Mouse (Mus musculus) gastrocnemius, postnatal 25 days (tissue): ENCODE measurements around the gene Lnpep. TPM values are rescaled to one million over a fixed set of nuclear protein-coding genes. Genes with fewer than 3 reads are reported as not detected.

Source experiments
- DNase-seq: peaks from one replicate; pipeline ENCODE4 v3.0.0; 2022
- total RNA-seq, 2 experiments: library from RNA; stranded (reverse); gene quantifications; 1 replicate in 1 of 2; 2 replicates in 1 of 2; pipeline ENCODE4 v1.2.3; 2021

The Lnpep gene
- total RNA-seq, 2 experiments from 2014 or later = 68.2 to 68.4 TPM

DNA sequence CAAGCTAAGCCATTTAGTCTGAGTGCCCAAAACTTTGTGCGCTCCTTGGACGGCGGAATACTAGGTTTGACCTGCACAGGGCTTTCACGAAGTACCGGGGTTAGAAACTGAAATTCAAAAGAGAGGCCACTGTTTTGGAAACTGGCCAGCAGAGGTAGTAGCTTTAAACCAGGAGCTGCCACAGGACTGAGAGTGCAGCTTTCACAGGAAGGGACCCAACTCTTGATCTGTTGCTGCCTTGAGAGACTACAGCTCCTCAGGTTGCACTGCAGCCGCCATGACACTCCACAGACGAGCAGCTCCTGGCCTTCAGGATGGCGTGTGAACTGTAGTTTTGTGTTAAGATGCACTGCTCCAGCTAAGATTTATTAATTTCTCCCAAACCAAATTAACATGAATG, 132.7 kb downstream of the Lnpep start:
- no peak for DNase-seq

DNA sequence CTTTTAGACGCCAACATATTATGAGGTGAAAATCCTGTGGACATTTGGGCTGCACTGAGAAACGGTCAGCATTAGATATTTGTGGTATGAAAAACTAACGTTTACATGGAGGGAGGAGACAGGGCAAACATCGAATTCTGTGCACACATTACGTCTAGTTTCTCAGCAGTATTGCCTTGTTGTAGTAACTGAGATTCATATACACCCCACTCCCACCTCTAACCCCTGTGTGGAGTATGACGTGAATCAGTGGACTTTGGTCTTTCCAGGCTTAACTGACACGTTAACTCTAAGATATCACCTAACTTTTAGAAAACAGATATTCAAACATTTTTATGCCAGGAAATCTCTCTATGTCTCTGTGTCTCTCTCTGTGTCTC, 133.2 kb downstream of the Lnpep start:
- DNase-seq = no peak

DNA sequence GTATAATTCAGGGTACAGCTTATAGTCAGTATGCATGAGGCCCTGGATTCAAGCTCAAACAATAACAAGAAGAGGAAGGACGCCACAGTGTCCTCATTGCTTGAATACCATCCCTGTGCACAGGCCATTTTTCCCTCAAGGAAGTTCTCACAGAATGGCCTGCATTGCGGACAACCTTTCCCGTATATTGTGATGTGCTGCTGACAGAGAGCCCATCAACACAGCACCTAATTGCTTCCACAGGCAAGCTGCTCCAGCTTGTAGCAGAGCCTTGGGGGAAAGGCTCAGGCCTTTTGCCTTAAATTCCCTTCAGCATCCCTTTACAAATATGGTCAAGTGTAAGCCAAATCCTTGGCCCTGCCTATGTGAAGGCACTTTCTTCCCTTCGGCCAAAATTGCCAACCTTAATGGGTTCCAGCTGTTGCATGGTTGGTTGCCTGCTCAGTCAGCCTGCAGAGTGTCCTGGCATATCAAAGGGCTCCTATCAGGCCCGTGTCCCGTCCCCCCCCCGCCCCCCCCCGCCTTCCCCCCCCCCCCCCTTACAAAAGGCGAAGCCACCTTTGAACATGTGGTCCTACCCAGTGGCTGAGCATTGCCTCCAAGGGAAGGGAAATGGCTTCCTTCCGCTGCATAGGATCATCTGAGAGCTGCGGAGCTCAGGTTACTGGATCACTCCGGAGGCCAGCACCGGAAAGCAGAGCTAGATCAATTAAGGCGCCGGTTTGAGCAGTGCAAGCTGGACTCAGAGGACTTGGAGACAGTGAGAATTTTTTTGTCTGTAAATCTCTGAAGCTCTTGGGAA, 133.8 kb downstream of the Lnpep start:
- no peak for DNase-seq

DNA sequence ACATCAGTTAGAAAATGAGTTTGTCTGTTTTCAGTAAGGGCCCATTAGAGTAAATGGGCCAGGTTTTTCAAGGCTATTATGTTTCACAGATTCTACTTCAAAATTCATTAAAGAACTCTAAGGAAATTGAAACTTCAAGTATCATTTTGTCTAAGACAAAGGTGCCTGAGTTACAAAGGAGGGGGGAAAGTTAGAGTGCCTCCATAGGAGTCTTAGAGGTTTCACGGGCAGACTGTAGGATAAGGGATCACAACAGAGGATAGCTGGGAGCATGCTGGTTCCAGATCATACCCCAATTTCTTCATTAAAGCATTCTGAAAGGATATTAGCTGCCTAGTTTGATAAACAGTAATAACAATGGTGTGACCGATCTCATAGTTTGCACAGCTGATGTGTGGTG, 139.1 kb downstream of the Lnpep start:
- no peak for DNase-seq

Other genes with a start within 250 kb of the Lnpep start
- 1 to 10 TPM; 2.2 to 2.6 TPM for gene Lix1, start 222.4 kb downstream of the Lnpep start, total RNA-seq
- gene Vmn2r90, start 78.7 kb upstream of the Lnpep start, total RNA-seq = not detected
- 10 to 100 TPM in 1 of 2 experiments, 1 to 10 TPM in 1; 7.0 to 15.8 TPM for gene Spaca6, start 202.1 kb upstream of the Lnpep start, total RNA-seq
- under 1 TPM; 0.15 to 0.40 TPM for gene Has1, start 230.2 kb upstream of the Lnpep start, total RNA-seq